Mouse (Mus musculus) MEL (cell line): ENCODE data around the gene Sgk1. TPM values are rescaled to one million over a fixed set of nuclear protein-coding genes. Genes with fewer than 3 reads are reported as not detected.
A peak's percentile ranks its signal among the peaks of the same experiment; 100 is the strongest.

ENCODE experiments used
- DNase-seq: peaks from one replicate; pipeline ENCODE4 v3.0.0; 2011; ENCODE audit warnings: low read depth, low spot score
- H3K27ac ChIP-seq: 2 replicates; pipeline ENCODE4 v1.5.1; 2012; ENCODE audit warnings: low read depth, mild to moderate bottlenecking, control low read depth, low read length, moderate library complexity; ENCODE audit not compliant: control insufficient read depth
- H3K27me3 ChIP-seq, 2 experiments: fragments of 150-350 bp in 1 of 2; sonication (generic) in 1 of 2; 2 replicates each; pipeline ENCODE4 v1.6.1; 2012; ENCODE audit warnings: low read length in 2 of 2, mild to moderate bottlenecking in 2 of 2, improper control_type of control experiment in 1 of 2, moderate library complexity in 1 of 2; ENCODE audit not compliant: insufficient read depth in 2 of 2, control insufficient read depth in 1 of 2
- H3K36me3 ChIP-seq, 2 experiments: 2 replicates each; pipeline ENCODE4 v1.6.1; 2012 to 2014; ENCODE audit warnings: low read length in 2 of 2, improper control_type of control experiment in 1 of 2, inconsistent platforms in 1 of 2, mild to moderate bottlenecking in 1 of 2; ENCODE audit not compliant: insufficient read depth in 2 of 2, control insufficient read depth in 1 of 2
- H3K4me1 ChIP-seq, 2 experiments: fragments of 150-350 bp in 1 of 2; sonication (generic) in 1 of 2; 2 replicates each; pipeline ENCODE4 v1.6.1; 2012; ENCODE audit warnings: low read length in 2 of 2, improper control_type of control experiment in 1 of 2, mild to moderate bottlenecking in 1 of 2; ENCODE audit not compliant: insufficient read depth in 2 of 2, control insufficient read depth in 1 of 2
- H3K4me3 ChIP-seq, 2 experiments: fragments of 150-350 bp in 1 of 2; sonication (generic) in 1 of 2; 2 replicates each; pipeline ENCODE4 v1.5.1; 2012; ENCODE audit warnings: low read depth in 2 of 2, low read length in 2 of 2, mild to moderate bottlenecking in 2 of 2, moderate library complexity in 2 of 2, control low read depth in 1 of 2, improper control_type of control experiment in 1 of 2; ENCODE audit not compliant: control insufficient read depth in 1 of 2, insufficient read depth in 1 of 2
- H3K79me2 ChIP-seq: 2 replicates; pipeline ENCODE4 v1.6.1; 2012; ENCODE audit warnings: mild to moderate bottlenecking, low read length, moderate library complexity; ENCODE audit not compliant: control insufficient read depth, poor library complexity, insufficient read depth
- H3K9ac ChIP-seq: 2 replicates; pipeline ENCODE4 v1.6.1; 2012; ENCODE audit warnings: low read depth, mild to moderate bottlenecking, control low read depth, low read length, moderate library complexity; ENCODE audit not compliant: control insufficient read depth, poor library complexity, severe bottlenecking
- H3K9me3 ChIP-seq: fragments of 150-350 bp; sonication (generic); replicated peaks from 2 replicates; pipeline ENCODE4 v1.6.1; 2012; ENCODE audit warnings: mild to moderate bottlenecking, low read length, improper control_type of control experiment, moderate library complexity; ENCODE audit not compliant: insufficient read depth
- BHLHE40 ChIP-seq: IDR thresholded peaks from 2 replicates; pipeline ENCODE4 v1.6.1; 2012; ENCODE audit warnings: low read depth, mild to moderate bottlenecking, inconsistent platforms, low read length, improper control_type of control experiment, borderline replicate concordance
- CTCF ChIP-seq, 3 experiments: IDR thresholded peaks in 2 of 3; conservative IDR thresholded peaks in 1 of 3; 2 replicates each; pipeline ENCODE4 v1.5.1; 2011 to 2012; ENCODE audit warnings: low read length in 3 of 3, low read depth in 2 of 3, mild to moderate bottlenecking in 2 of 3, improper control_type of control experiment in 1 of 3, inconsistent platforms in 1 of 3, mixed read lengths in 1 of 3, moderate library complexity in 1 of 3; ENCODE audit not compliant: control insufficient read depth in 1 of 3, insufficient read depth in 1 of 3, poor library complexity in 1 of 3, severe bottlenecking in 1 of 3
- E2F4 ChIP-seq: IDR thresholded peaks from 2 replicates; pipeline ENCODE4 v1.6.1; 2011; ENCODE audit warnings: low read depth, low read length, improper control_type of control experiment, borderline replicate concordance
- GABPA ChIP-seq: IDR thresholded peaks from 2 replicates; pipeline ENCODE4 v1.6.1; 2012; ENCODE audit warnings: low read depth, mild to moderate bottlenecking, inconsistent platforms, low read length, improper control_type of control experiment, moderate library complexity
- HCFC1 ChIP-seq: IDR thresholded peaks from 2 replicates; pipeline ENCODE4 v1.6.1; 2012; ENCODE audit warnings: low read depth, mild to moderate bottlenecking, inconsistent platforms, low read length, improper control_type of control experiment, moderate library complexity
- MAFK ChIP-seq: IDR thresholded peaks from 2 replicates; pipeline ENCODE4 v1.6.1; 2011; ENCODE audit warnings: low read depth, mild to moderate bottlenecking, low read length, improper control_type of control experiment, borderline replicate concordance
- MAX ChIP-seq: IDR thresholded peaks from 2 replicates; pipeline ENCODE4 v1.6.1; 2011; ENCODE audit warnings: low read length, improper control_type of control experiment
- MAZ ChIP-seq: IDR thresholded peaks from 2 replicates; pipeline ENCODE4 v1.6.1; 2012; ENCODE audit warnings: low read depth, mild to moderate bottlenecking, inconsistent platforms, low read length, improper control_type of control experiment
- MXI1 ChIP-seq: IDR thresholded peaks from 2 replicates; pipeline ENCODE4 v1.6.1; 2011; ENCODE audit warnings: mild to moderate bottlenecking, low read depth, low read length, improper control_type of control experiment
- NELFE ChIP-seq: IDR thresholded peaks from 2 replicates; pipeline ENCODE4 v1.6.1; 2011; ENCODE audit warnings: low read depth, low read length, improper control_type of control experiment
- NRF1 ChIP-seq: IDR thresholded peaks from 2 replicates; pipeline ENCODE4 v1.6.1; 2014; ENCODE audit warnings: low read depth, mild to moderate bottlenecking, inconsistent platforms, low read length, improper control_type of control experiment, moderate library complexity; ENCODE audit not compliant: poor library complexity, insufficient read depth, severe bottlenecking
- POLR2A ChIP-seq, 2 experiments: IDR thresholded peaks; 2 replicates each; pipeline ENCODE4 v1.6.1; 2011 to 2012; ENCODE audit warnings: low read length in 2 of 2, mild to moderate bottlenecking in 2 of 2, control low read depth in 1 of 2, improper control_type of control experiment in 1 of 2, low read depth in 1 of 2, moderate library complexity in 1 of 2; ENCODE audit not compliant: control insufficient read depth in 1 of 2, insufficient read depth in 1 of 2, poor library complexity in 1 of 2
- POLR2AphosphoS5 ChIP-seq: IDR thresholded peaks from 2 replicates; pipeline ENCODE4 v1.6.1; 2012; ENCODE audit warnings: low read depth, borderline replicate concordance, mild to moderate bottlenecking, inconsistent platforms, low read length, moderate library complexity, mixed read lengths
- RAD21 ChIP-seq: IDR thresholded peaks from 2 replicates; pipeline ENCODE4 v1.6.1; 2011; ENCODE audit warnings: mild to moderate bottlenecking, low read depth, low read length, improper control_type of control experiment
- RCOR1 ChIP-seq: IDR thresholded peaks from 2 replicates; pipeline ENCODE4 v1.6.1; 2012; ENCODE audit warnings: low read depth, mild to moderate bottlenecking, inconsistent platforms, low read length, improper control_type of control experiment
- SIN3A ChIP-seq: IDR thresholded peaks from 2 replicates; pipeline ENCODE4 v1.6.1; 2012; ENCODE audit warnings: low read length, improper control_type of control experiment, inconsistent platforms
- SMC3 ChIP-seq: IDR thresholded peaks from 2 replicates; pipeline ENCODE4 v1.6.1; 2011; ENCODE audit warnings: low read depth, low read length, improper control_type of control experiment
- TBP ChIP-seq: IDR thresholded peaks from 2 replicates; pipeline ENCODE4 v1.8.0; 2011; ENCODE audit warnings: low read depth, low read length, improper control_type of control experiment
- TCF12 ChIP-seq: IDR thresholded peaks from 2 replicates; pipeline ENCODE4 v1.6.1; 2014; ENCODE audit warnings: low read depth, mild to moderate bottlenecking, inconsistent platforms, low read length, improper control_type of control experiment, moderate library complexity
- UBTF ChIP-seq: IDR thresholded peaks from 2 replicates; pipeline ENCODE4 v1.6.1; 2012; ENCODE audit warnings: low read depth, mild to moderate bottlenecking, inconsistent platforms, low read length, improper control_type of control experiment, moderate library complexity, borderline replicate concordance; ENCODE audit not compliant: insufficient read depth
- USF1 ChIP-seq: IDR thresholded peaks from 2 replicates; pipeline ENCODE4 v1.6.1; 2014; ENCODE audit warnings: low read depth, mild to moderate bottlenecking, inconsistent platforms, low read length, improper control_type of control experiment, moderate library complexity
- USF2 ChIP-seq, 2 experiments: IDR thresholded peaks; 2 replicates each; pipeline ENCODE4 v1.6.1; 2011 to 2012; ENCODE audit warnings: improper control_type of control experiment in 2 of 2, low read length in 2 of 2, borderline replicate concordance in 1 of 2, inconsistent platforms in 1 of 2, low read depth in 1 of 2, mild to moderate bottlenecking in 1 of 2; ENCODE audit not compliant: insufficient read depth in 1 of 2
- ZC3H11A ChIP-seq: IDR thresholded peaks from 2 replicates; pipeline ENCODE4 v1.6.1; 2012; ENCODE audit warnings: low read depth, mild to moderate bottlenecking, inconsistent platforms, low read length, improper control_type of control experiment
- ZKSCAN1 ChIP-seq: IDR thresholded peaks from 2 replicates; pipeline ENCODE4 v1.6.1; 2012; ENCODE audit warnings: low read depth, mild to moderate bottlenecking, inconsistent platforms, low read length, improper control_type of control experiment, moderate library complexity
- ZMIZ1 ChIP-seq: IDR thresholded peaks from 2 replicates; pipeline ENCODE4 v1.6.1; 2012; ENCODE audit warnings: low read depth, mild to moderate bottlenecking, inconsistent platforms, low read length, improper control_type of control experiment, moderate library complexity
- polyA plus RNA-seq, 2 experiments: library from polyadenylated mRNA; stranded (reverse) in 1 of 2; unstranded in 1 of 2; fragments of >175 nt in 1 of 2; fragments of >200 nt in 1 of 2; gene quantifications; 2 replicates each; pipeline versions ENCODE4 v1.2.1 to v1.2.4; 2012; ENCODE audit warnings: low replicate concordance in 2 of 2, low read depth in 1 of 2; ENCODE audit not compliant: insufficient read length in 2 of 2, insufficient read depth in 1 of 2, missing spikeins in 1 of 2
- total RNA-seq: library from RNA; depleted of rRNA; stranded (reverse); fragments of 300-350 nt; gene quantifications from 2 replicates; pipeline ENCODE4 v1.2.3, GENCODE M21; 2012

Gene Sgk1
- total and polyA plus RNA-seq, 3 experiments = 1.6 to 3.2 TPM; not detected in 1

DNA sequence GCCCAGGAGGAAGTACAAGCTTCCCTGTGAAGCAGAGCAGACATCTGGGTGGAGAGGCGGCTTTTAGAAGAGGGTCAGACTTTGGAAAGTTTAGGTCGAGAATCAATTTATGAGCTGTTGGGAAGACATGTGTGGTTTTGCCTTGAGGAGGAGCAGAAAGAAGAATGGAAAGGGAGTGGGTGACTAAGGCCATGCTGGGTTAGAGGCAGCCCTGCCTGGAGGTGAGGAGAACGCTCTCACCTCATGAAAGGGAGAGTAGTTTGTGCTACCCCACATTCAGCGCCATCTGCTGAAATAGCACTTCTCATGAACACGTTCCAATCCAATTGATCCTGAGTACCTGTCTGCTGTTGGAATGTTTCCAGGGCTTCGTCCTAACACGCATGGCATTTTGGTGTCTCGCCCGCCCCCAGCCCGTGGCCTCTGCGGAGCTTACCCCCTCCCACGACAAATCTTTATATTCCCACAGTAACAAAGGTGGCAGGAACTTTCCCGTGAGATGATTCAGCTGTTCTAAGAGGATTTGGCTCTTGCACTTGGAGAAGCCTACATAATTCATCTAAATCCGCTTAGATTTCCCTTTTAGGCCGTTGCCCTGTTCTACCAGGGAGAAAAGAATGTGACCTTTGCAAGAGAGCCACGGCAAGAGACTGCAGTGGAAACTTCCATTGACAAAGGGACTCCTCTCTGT lies 135.6 kb downstream of the Sgk1 start:
- no peaks in the 10 kb centered on the region for H3K79me2 ChIP-seq
- H3K4me3 ChIP-seq = no peak overlapping the region
- TF ChIP-seq TCF12 (no peak), SMC3 (no peak), USF1 (no peak), NRF1 (no peak), POLR2AphosphoS5 (no peak), ZC3H11A (no peak), E2F4 (no peak), MAFK (no peak), HCFC1 (no peak), MAX (no peak), NELFE (no peak), SIN3A (no peak), USF2 (IDR thresholded peaks at IDR 0.05; ENCODE audit: borderline replicate concordance in 1 of 2, insufficient read depth in 1 of 2, low read depth in 1 of 2, low read length in 2 of 2) (no peak), MAZ (no peak), GABPA (no peak), TBP (no peak), BHLHE40 (no peak), POLR2A (IDR thresholded peaks at IDR 0.05; ENCODE audit: control insufficient read depth in 1 of 2, insufficient read depth in 1 of 2, low read depth in 1 of 2, low read length in 2 of 2, poor library complexity in 1 of 2) (no peak), RCOR1 (no peak)
- TF ChIP-seq, all 39 proteins: peak for 0
- Histone ChIP-seq H3K4me1 (no peaks in the 10 kb centered on the region), H3K27ac (no peak overlapping the region), H3K9me3 (no peaks in the 10 kb centered on the region), H3K27me3 (0 out of 4 replicates have a peak, but pooled peaks cover 0 to 2% of the 10 kb centered on the region in 2 experiments), H3K36me3 (no peaks in the 10 kb centered on the region), H3K9ac (no peak overlapping the region)
- no peak for DNase-seq

DNA sequence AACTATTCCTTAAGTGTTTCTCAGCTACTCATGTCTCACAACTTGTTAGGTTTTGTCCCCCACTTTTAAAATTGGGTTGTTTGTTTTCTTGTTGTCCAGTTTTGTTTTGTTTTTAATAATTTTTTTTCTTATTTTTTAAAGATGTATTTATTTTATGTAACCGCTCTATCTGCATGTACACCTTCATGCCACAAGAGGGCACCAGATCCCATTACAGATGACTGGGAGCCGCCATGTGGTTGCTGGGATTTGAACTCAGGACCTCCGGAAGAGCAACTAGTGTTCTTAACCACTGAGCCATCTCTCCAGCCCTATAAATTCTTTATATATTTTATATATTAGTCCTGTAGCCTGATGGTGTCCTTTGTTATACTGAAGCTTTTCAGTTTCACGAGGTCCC lies 136.6 kb downstream of the Sgk1 start:
- Histone ChIP-seq H3K27me3 (0 out of 4 replicates have a peak, but pooled peaks cover 0 to 2% of the 10 kb centered on the region in 2 experiments), H3K9ac (no peak overlapping the region), H3K27ac (no peak overlapping the region), H3K36me3 (no peaks in the 10 kb centered on the region), H3K4me1 (no peaks in the 10 kb centered on the region), H3K9me3 (no peaks in the 10 kb centered on the region), H3K4me3 (no peak overlapping the region), H3K79me2 (no peaks in the 10 kb centered on the region)
- TF ChIP-seq RAD21 = peak; percentile 38
- TF ChIP-seq CTCF (IDR thresholded peaks at IDR 0.05 in 2 of 3, conservative IDR thresholded peaks at IDR 0.05 in 1 of 3; ENCODE audit: control insufficient read depth in 1 of 3, insufficient read depth in 1 of 3, low read depth in 2 of 3, low read length in 3 of 3, poor library complexity in 1 of 3, severe bottlenecking in 1 of 3) = peak; percentile 23 to 58 (median 54); a peak in 5 of 6 replicates
- TF ChIP-seq SIN3A = no peak
- TF ChIP-seq ZMIZ1 = no peak
- peak; percentile 50 for TF ChIP-seq SMC3
- no peak for TF ChIP-seq MAZ
- no peak for TF ChIP-seq MXI1
- peak; percentile 13; the same call in 1 of the 2 replicates for TF ChIP-seq ZC3H11A
- TF ChIP-seq ZKSCAN1 = no peak
- no peak for TF ChIP-seq UBTF
- DNase-seq = peak; percentile 37
